In genomic region chr8:122055321-122055720, GRCm38 (mm10) we compare ENCODE assay signal across 17 mouse cellular contexts.
A peak's percentile ranks its signal among the peaks of the same experiment; 100 is the strongest.
DNase-seq lines count a peak whose midpoint lies in the region; ATAC-seq lines count a peak whose summit lies in the region.
"Had no signal": no experiment of that assay in that cellular context is flagged by ENCODE, and none has a peak within 500 bp of the region (broad histone marks: within the 10 kb centered on the region; RNA-seq: fewer than 3 reads in every experiment).

No protein-coding gene starts in this region.

- H3K4me2 ChIP-seq in kidney, embryonic 15.5 days, result 0 out of 2 replicates have a peak overlapping the region, but pooled peaks have one; percentile 7
- H3K4me2 ChIP-seq in limb, embryonic 12.5 days, result no peak overlapping the region
- H3K4me2 ChIP-seq in stomach, embryonic 16.5 days (ENCODE audit: low read depth, low read length), result no peak overlapping the region
- H3K4me2 ChIP-seq: midbrain, embryonic 11.5 days had no signal

- 26% methylated on average over 10 of the region's 10 CpGs for WGBS in kidney, embryonic 15.5 days
- 31% methylated on average over 10 of the region's 10 CpGs for WGBS in limb, embryonic 12.5 days
- WGBS in stomach, embryonic 16.5 days, result 42% methylated on average over 10 of the region's 10 CpGs

- H3K9ac ChIP-seq in kidney, embryonic 15.5 days, result no peak overlapping the region
- 0 out of 2 replicates have a peak overlapping the region, but pooled peaks have one; percentile 8 for H3K9ac ChIP-seq in limb, embryonic 12.5 days (replicated peaks)
- 0 out of 2 replicates have a peak overlapping the region, but pooled peaks have one; percentile 11 for H3K9ac ChIP-seq in stomach, embryonic 16.5 days (ENCODE audit: low read length)
- H3K9ac ChIP-seq: liver, postnatal 0 days had no signal

- H3K4me1 ChIP-seq in kidney, embryonic 15.5 days, result peaks cover 38% of the 10 kb centered on the region
- peaks cover 25% of the 10 kb centered on the region for H3K4me1 ChIP-seq in limb, embryonic 12.5 days (replicated peaks)
- peaks cover 25% of the 10 kb centered on the region for H3K4me1 ChIP-seq in stomach, embryonic 16.5 days (ENCODE audit: control insufficient read depth, insufficient read depth, low read length)

- ATAC-seq in kidney, embryonic 15.5 days (replicated peaks; ENCODE audit: low FRiP score), result no peak
- no peak for ATAC-seq in limb, embryonic 12.5 days (ENCODE audit: insufficient number of reproducible peaks, insufficient read depth, low FRiP score, low TSS enrichment, low read depth)
- ATAC-seq in stomach, embryonic 16.5 days (ENCODE audit: insufficient read depth, low FRiP score), result no peak
- ATAC-seq: CD4-positive, CD25-positive, alpha-beta regulatory T cell, adult 4 months; liver, postnatal 0 days had no signal

- H3K27ac ChIP-seq in kidney, embryonic 15.5 days, result peak overlapping the region; percentile 46; the same call in 1 of the 2 replicates
- peak overlapping the region; percentile 60; the same call in 1 of the 2 replicates for H3K27ac ChIP-seq in limb, embryonic 12.5 days
- H3K27ac ChIP-seq in stomach, embryonic 16.5 days (ENCODE audit: low read length), result no peak overlapping the region

- no peak for DNase-seq in kidney, postnatal 4 days
- peak; percentile 57 for DNase-seq in embryo, embryonic 11 days
- DNase-seq in ovary, postnatal 36 days (ENCODE audit: low spot score), result no peak
- DNase-seq in frontal cortex, postnatal 36 days (ENCODE audit: low spot score in 2 of 2), result no peak
- DNase-seq: adrenal gland, postnatal 25 days; cerebellum, adult 9-10 months; heart, adult 18-20 months; kidney, adult 9 months; liver, postnatal 0 days; right cerebral cortex, postnatal 4 days; thymus, adult 18-20 months had no signal

- H3K36me3 ChIP-seq in kidney, embryonic 15.5 days, result no peaks in the 10 kb centered on the region
- H3K36me3 ChIP-seq in limb, embryonic 12.5 days, result no peaks in the 10 kb centered on the region
- H3K36me3 ChIP-seq in stomach, embryonic 16.5 days (ENCODE audit: control insufficient read depth, insufficient read depth, low read length), result no peaks in the 10 kb centered on the region

- H3K9me3 ChIP-seq in kidney, embryonic 15.5 days (replicated peaks), result no peaks in the 10 kb centered on the region
- H3K9me3 ChIP-seq in limb, embryonic 12.5 days, result no peaks in the 10 kb centered on the region
- H3K9me3 ChIP-seq in stomach, embryonic 16.5 days (replicated peaks; ENCODE audit: control insufficient read depth, low read length), result no peaks in the 10 kb centered on the region

- no peak overlapping the region for H3K4me3 ChIP-seq in kidney, embryonic 15.5 days (replicated peaks)
- H3K4me3 ChIP-seq in limb, embryonic 12.5 days (replicated peaks), result no peak overlapping the region
- no peak overlapping the region for H3K4me3 ChIP-seq in stomach, embryonic 16.5 days (replicated peaks; ENCODE audit: low read length)
- H3K4me3 ChIP-seq: myocyte had no signal

- H3K27me3 ChIP-seq in kidney, embryonic 15.5 days, result no peaks in the 10 kb centered on the region; the same call in 1 of the 2 replicates
- H3K27me3 ChIP-seq in limb, embryonic 12.5 days, result 0 out of 2 replicates have a peak, but pooled peaks cover 3% of the 10 kb centered on the region
- H3K27me3 ChIP-seq in stomach, embryonic 16.5 days (ENCODE audit: control insufficient read depth, insufficient read depth, low read length), result no peaks in the 10 kb centered on the region
